Mouse (Mus musculus): ENCODE measurements around the gene Timp1. TPM values are rescaled to one million over a fixed set of nuclear protein-coding genes. Genes with fewer than 3 reads are reported as not detected.
A peak's percentile ranks its signal among the peaks of the same experiment; 100 is the strongest.

Gene Timp1
- polyA plus RNA-seq (2015; fragmentation: Nextera tagmentation; extraction: Ambion mirVana), result 7.0 and 11.5 TPM in 2 replicates

DNA sequence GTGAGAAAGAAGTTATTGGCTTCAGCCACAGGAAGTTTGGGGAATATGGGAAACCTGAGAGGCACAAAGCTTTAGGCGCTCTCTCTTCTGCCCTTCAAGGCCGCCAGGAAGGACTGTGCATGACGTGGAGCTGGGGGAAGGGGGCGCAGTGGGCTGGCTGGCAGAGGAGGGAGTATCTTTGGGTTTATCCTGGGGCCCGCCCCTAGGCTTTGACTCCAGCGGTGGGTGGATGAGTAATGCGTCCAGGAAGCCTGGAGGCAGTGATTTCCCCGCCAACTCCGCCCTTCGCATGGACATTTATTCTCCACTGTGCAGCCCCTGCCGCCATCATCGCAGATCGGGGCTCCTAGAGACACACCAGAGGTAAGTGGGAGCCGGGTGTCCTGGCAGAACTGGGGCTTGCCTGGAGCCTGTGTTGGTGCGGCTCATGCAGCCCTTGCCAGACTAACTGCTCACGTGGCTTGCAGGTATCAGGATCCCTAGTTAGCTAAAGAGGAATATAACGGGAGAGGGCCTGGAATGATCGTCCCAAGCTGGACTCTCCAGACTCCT is at the start of gene Timp1:
Gene Timp1, plus strand, starts transcription at position 205 of the 552 bp plus-strand sequence.
- Histone ChIP-seq H3K9me3 (ENCODE audit: control insufficient read depth) (no peaks in the 10 kb centered on the region), H3K27me3 (replicated peaks; ENCODE audit: control insufficient read depth, insufficient read depth, low read length) (no peaks in the 10 kb centered on the region), H3K27ac (ENCODE audit: low read depth, low read length) (no peak within 1 kb of the TSS), H3K4me1 (replicated peaks; ENCODE audit: control insufficient read depth, insufficient read depth, low read length) (no peaks in the 10 kb centered on the region), H3K4me3 (ENCODE audit: low read depth, low read length) (peak within 1 kb of the TSS; percentile 20), H3K9ac (ENCODE audit: low read depth, low read length) (no peak within 1 kb of the TSS), H3K4me2 (replicated peaks; ENCODE audit: low read depth) (peak within 1 kb of the TSS; percentile 57), H3K36me3 (ENCODE audit: control insufficient read depth, insufficient read depth) (no peaks in the 10 kb centered on the region)
- WGBS, result 16% methylated on average over 18 of the region's 18 CpGs
- ATAC-seq, result 0 out of 2 replicates have a peak, but pooled peaks have one; percentile 28
- TF ChIP-seq CTCF (IDR thresholded peaks at IDR 0.05; ENCODE audit: low read depth), result peak; percentile 22; the same call in 1 of the 2 replicates

DNA sequence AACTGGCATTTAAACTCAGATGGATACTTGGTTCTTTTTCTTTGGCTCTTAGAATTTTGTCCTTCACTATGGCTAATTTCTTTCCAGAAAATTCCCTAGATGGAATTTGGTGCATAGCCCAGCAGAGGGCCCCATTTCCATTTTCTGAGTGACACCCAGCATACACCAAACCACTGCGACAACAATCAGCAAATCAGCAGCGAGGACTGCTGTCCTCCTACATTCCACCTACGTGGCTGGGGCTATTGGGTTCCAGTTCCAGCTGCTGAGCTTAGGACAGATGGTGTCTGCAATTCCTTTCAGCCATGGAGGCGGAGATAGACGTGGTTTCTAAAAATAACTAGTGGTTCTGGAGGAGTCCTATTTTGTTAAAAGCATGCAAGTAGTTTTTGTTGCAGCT is 41.0 kb upstream of the Timp1 start:
- no peaks in the 10 kb centered on the region for H3K4me1 ChIP-seq (replicated peaks; ENCODE audit: control insufficient read depth, insufficient read depth, low read length)
- H3K27me3 ChIP-seq (replicated peaks; ENCODE audit: control insufficient read depth, insufficient read depth, low read length), result no peaks in the 10 kb centered on the region
- H3K4me3 ChIP-seq (ENCODE audit: low read depth, low read length), result no peak overlapping the region
- H3K9ac ChIP-seq (ENCODE audit: low read depth, low read length), result no peak overlapping the region
- no peak overlapping the region for H3K27ac ChIP-seq (ENCODE audit: low read depth, low read length)
- H3K4me2 ChIP-seq (replicated peaks; ENCODE audit: low read depth), result no peak overlapping the region
- no peaks in the 10 kb centered on the region for H3K36me3 ChIP-seq (ENCODE audit: control insufficient read depth, insufficient read depth)
- no peaks in the 10 kb centered on the region for H3K9me3 ChIP-seq (ENCODE audit: control insufficient read depth)
- peak; percentile 70 for TF ChIP-seq CTCF (IDR thresholded peaks at IDR 0.05; ENCODE audit: low read depth)
- 20% methylated on average over 5 of the region's 5 CpGs for WGBS
- peak; percentile 56; the same call in 1 of the 2 replicates for ATAC-seq

GRCm38 (mm10) chrX:20847232-20847631 is 22.7 kb upstream of the Timp1 start:
- 87% methylated on average over 3 of the region's 3 CpGs for WGBS
- no peak overlapping the region for H3K4me2 ChIP-seq (replicated peaks; ENCODE audit: low read depth)
- H3K9me3 ChIP-seq (ENCODE audit: control insufficient read depth), result no peaks in the 10 kb centered on the region
- no peak for TF ChIP-seq CTCF (IDR thresholded peaks at IDR 0.05; ENCODE audit: low read depth)
- no peak overlapping the region for H3K27ac ChIP-seq (ENCODE audit: low read depth, low read length)
- no peak for ATAC-seq
- no peaks in the 10 kb centered on the region for H3K27me3 ChIP-seq (replicated peaks; ENCODE audit: control insufficient read depth, insufficient read depth, low read length)
- no peak overlapping the region for H3K9ac ChIP-seq (ENCODE audit: low read depth, low read length)
- H3K4me3 ChIP-seq (ENCODE audit: low read depth, low read length), result no peak overlapping the region
- no peaks in the 10 kb centered on the region; the same call in 1 of the 2 replicates for H3K4me1 ChIP-seq (replicated peaks; ENCODE audit: control insufficient read depth, insufficient read depth, low read length)
- no peaks in the 10 kb centered on the region for H3K36me3 ChIP-seq (ENCODE audit: control insufficient read depth, insufficient read depth)

- no peak overlapping the region for H3K27ac ChIP-seq (ENCODE audit: low read depth, low read length)
- H3K4me3 ChIP-seq (ENCODE audit: low read depth, low read length), result no peak overlapping the region
- no peaks in the 10 kb centered on the region for H3K9me3 ChIP-seq (ENCODE audit: control insufficient read depth)
- WGBS, result 36% methylated on average over 2 of the region's 2 CpGs
- no peak overlapping the region for H3K9ac ChIP-seq (ENCODE audit: low read depth, low read length)
- H3K4me2 ChIP-seq (replicated peaks; ENCODE audit: low read depth), result peak overlapping the region; percentile 69; the same call in 1 of the 2 replicates
- no peak for TF ChIP-seq CTCF (IDR thresholded peaks at IDR 0.05; ENCODE audit: low read depth)
- H3K4me1 ChIP-seq (replicated peaks; ENCODE audit: control insufficient read depth, insufficient read depth, low read length), result no peaks in the 10 kb centered on the region; the same call in 1 of the 2 replicates
- H3K27me3 ChIP-seq (replicated peaks; ENCODE audit: control insufficient read depth, insufficient read depth, low read length), result no peaks in the 10 kb centered on the region
- H3K36me3 ChIP-seq (ENCODE audit: control insufficient read depth, insufficient read depth), result no peaks in the 10 kb centered on the region
- ATAC-seq, result peak; percentile 12; the same call in 1 of the 2 replicates
Measured at GRCm38 (mm10) chrX:20847816-20848215, 22.1 kb upstream of the Timp1 start.

GRCm38 (mm10) chrX:20848256-20848984 is 21.5 kb upstream of the Timp1 start:
- H3K27ac ChIP-seq (ENCODE audit: low read depth, low read length), result peak overlapping the region; percentile 62; the same call in 1 of the 2 replicates
- H3K4me2 ChIP-seq (replicated peaks; ENCODE audit: low read depth), result peak overlapping the region; percentile 69
- no peaks in the 10 kb centered on the region for H3K9me3 ChIP-seq (ENCODE audit: control insufficient read depth)
- TF ChIP-seq CTCF (IDR thresholded peaks at IDR 0.05; ENCODE audit: low read depth), result no peak
- H3K27me3 ChIP-seq (replicated peaks; ENCODE audit: control insufficient read depth, insufficient read depth, low read length), result no peaks in the 10 kb centered on the region
- ATAC-seq, result peak; percentile 99
- H3K36me3 ChIP-seq (ENCODE audit: control insufficient read depth, insufficient read depth), result peaks cover under 1% of the 10 kb centered on the region; the same call in 1 of the 2 replicates
- H3K4me1 ChIP-seq (replicated peaks; ENCODE audit: control insufficient read depth, insufficient read depth, low read length), result no peaks in the 10 kb centered on the region; the same call in 1 of the 2 replicates
- 15% methylated on average over 42 of the region's 42 CpGs for WGBS
- H3K9ac ChIP-seq (ENCODE audit: low read depth, low read length), result peak overlapping the region; percentile 59
- H3K4me3 ChIP-seq (ENCODE audit: low read depth, low read length), result peak overlapping the region; percentile 61

DNA sequence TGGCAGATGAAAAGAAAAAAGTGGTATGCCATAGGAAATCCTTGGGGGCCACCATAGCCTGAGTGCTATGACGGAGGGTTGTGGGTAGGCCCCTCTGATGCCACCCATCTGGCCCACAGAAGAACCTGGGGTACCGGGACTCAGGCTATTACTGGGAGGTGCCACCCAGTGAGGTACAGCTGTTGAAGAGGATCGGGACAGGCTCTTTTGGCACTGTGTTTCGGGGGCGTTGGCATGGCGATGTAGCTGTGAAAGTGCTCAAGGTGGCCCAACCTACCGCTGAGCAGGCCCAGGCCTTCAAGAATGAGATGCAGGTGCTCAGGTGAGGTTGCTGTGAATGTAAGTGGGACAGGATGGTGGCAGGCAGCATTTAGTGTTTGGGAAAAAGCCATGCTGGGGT is 16.2 kb upstream of the Timp1 start:
- H3K4me2 ChIP-seq (replicated peaks; ENCODE audit: low read depth), result no peak overlapping the region
- no peaks in the 10 kb centered on the region; the same call in 1 of the 2 replicates for H3K4me1 ChIP-seq (replicated peaks; ENCODE audit: control insufficient read depth, insufficient read depth, low read length)
- WGBS, result 89% methylated on average over 7 of the region's 7 CpGs
- H3K36me3 ChIP-seq (ENCODE audit: control insufficient read depth, insufficient read depth), result peaks cover 19% of the 10 kb centered on the region; the same call in 1 of the 2 replicates
- H3K4me3 ChIP-seq (ENCODE audit: low read depth, low read length), result no peak overlapping the region
- no peak for TF ChIP-seq CTCF (IDR thresholded peaks at IDR 0.05; ENCODE audit: low read depth)
- ATAC-seq, result no peak
- H3K27ac ChIP-seq (ENCODE audit: low read depth, low read length), result no peak overlapping the region
- no peaks in the 10 kb centered on the region for H3K27me3 ChIP-seq (replicated peaks; ENCODE audit: control insufficient read depth, insufficient read depth, low read length)
- no peaks in the 10 kb centered on the region for H3K9me3 ChIP-seq (ENCODE audit: control insufficient read depth)
- H3K9ac ChIP-seq (ENCODE audit: low read depth, low read length), result no peak overlapping the region

All from intestine, postnatal 0 days (tissue).